Mouse (Mus musculus): ENCODE data around the gene Adprh.
A peak's percentile ranks its signal among the peaks of the same experiment; 100 is the strongest.
"Not testable (repeated sequence)": the region's sequence is repeated elsewhere in the genome, so short reads cannot be mapped to it uniquely, and the experiment has no call there.

Adprh gene

DNA sequence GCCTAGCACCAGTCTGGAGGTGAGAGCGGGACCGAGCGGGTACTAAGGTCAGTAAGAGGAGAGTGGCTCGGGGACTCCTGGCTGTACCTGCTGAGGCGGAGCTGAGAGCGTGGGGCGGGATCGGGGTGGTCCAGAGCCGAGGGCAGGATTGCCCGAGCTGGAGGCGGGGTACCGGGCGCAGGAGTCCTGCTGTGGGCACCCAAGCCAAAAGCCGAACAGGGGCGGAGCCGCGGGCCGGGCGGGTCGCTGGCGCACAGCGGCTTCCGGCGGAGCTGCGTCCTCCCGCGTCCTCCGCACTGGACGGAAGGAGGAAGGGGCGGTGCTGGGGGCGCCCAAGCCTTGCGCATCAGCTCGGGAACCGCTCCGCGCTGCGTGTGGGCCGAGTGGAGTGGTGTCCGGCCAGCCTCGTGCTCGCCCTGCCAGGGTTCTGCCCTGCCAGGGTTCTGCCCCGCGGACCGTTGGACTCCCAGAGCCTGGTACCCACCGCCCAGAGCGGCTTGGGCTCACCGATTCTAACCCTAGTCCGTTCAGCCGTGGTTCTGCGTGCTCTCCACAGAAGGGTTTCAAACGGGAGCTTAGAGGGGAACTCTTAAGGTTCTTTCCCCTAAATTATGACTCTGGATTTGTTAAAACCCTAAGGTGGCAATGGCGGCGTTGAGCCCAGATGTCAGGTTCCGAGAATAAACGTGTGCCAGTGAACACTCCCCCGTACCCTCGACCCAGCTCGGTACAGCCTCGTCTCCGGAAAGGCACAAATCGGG, at the start of gene Adprh:
Gene Adprh (minus strand): TSS at position 262 of the 761 bp plus-strand sequence.
- DNase-seq (ENCODE audit: low spot score), result peak; percentile 95

DNA sequence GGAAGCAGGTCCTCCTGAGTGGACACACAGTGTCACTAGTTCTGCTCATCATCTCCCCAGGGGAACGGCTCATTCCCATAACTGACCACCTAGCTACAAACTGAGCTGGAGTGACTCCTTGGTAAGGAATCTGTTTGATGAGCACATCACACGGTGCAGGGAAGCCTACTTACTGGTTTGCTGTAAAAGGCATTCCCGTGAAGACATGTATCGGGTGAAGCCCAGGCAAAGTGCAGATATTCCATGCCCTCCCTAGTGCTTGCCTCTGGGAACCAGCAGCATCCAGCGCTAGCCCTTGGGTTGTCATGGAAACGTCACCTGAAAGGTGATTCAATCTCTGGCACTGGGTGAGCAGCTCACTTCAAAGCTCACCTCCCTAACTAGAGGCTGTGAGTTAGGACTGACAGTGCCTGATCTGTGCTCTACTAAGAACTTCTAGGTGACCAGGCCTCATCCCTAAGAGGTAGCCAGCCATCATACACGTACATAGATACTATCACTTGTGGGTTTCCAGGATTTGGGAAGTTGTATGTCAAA, 44.2 kb upstream of the Adprh start:
- no peak for DNase-seq (ENCODE audit: low spot score)

- no peak for DNase-seq (ENCODE audit: low spot score)
Measured at GRCm38 (mm10) chr16:38493890-38494289, 41.4 kb upstream of the Adprh start.

- DNase-seq (ENCODE audit: low spot score), result no peak
Measured at GRCm38 (mm10) chr16:38492551-38492950, 40.0 kb upstream of the Adprh start.

DNA sequence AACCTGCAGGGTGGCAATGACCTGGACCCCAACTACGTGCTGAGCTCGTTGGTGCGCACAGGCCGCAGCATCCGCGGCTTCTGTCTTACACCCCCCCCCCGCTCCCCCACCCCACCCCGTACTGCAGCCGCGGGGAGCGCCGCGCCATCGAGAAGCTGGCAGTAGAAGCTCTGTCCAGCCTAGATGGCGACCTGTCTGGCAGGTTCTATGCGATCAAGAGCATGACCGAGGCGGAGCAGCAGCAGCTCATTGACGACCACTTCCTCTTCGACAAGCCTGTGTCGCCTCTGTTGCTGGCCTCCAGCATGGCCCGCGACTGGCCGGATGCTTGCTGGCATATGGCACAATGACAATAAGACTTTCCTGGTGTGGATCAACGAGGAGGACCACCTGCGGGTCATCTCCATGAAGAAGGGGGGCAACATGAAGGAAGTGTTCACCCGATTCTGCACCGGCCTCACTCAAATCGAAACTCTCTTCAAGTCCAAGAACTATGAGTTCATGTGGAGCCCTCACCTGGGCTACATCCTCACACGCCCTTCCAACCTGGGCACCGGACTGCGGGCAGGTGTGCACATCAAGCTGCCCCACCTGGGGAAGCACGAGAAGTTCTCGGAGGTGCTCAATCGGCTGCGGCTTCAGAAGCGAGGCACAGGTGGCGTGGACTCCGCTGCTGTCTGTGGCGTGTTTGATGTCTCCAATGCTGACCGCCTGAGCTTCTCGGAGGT, 31.2 kb upstream of the Adprh start:
- peak; percentile 27 for DNase-seq (ENCODE audit: low spot score)

DNA sequence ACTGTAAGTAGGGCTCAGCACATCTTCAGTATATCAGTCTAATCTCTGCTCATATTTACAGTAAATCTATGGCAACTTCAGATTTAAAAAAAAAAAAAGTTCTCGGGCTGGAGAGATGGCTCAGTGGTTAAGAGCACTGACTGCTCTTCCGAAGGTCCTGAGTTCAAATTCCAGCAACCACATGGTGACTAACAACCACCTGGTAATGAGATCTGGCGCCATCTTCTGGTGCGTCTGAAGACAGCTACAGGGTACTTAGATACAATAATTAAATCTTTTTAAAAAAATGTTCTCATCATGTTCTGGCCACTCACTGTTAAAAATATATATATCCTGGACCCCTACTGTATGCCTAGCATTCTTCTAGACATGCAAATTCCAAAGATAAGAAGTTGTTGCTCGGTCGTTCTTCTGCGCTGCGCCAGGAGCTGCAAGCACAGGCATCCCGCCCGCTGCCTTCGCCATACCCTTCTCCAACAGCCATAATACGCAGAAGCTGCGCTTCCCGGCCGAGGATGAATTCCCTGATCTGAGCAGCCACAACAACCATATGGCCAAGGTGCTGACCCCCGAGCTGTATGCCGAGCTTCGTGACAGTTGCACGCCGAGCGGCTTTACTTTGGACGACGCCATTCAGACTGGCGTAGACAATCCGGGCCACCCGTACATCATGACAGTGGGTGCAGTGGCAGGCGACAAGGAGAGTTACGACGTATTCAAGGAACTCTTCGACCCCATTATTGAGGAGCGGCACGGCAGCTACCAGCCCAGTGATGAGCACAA, 30.5 kb upstream of the Adprh start:
- peak; percentile 51 for DNase-seq (ENCODE audit: low spot score)

DNA sequence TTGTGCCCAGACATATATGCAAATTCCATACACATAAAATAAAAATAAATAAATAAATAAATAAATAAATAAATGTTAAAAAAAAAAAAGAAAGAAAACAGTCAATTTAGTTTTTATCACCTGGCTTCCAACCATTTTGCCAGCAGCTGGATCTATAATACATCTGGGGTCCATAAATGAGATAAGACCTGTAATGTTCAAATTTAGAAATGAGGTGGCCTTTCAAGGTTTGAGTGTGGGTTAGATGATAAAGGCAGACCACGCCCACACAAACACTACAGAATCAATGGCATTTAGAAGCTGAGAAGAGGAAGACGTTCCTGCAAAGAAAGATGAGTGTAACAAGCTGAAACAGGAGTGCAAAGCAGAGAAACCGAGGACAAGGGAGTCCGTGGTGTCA, 28.8 kb upstream of the Adprh start:
- no peak for DNase-seq (ENCODE audit: low spot score)

DNA sequence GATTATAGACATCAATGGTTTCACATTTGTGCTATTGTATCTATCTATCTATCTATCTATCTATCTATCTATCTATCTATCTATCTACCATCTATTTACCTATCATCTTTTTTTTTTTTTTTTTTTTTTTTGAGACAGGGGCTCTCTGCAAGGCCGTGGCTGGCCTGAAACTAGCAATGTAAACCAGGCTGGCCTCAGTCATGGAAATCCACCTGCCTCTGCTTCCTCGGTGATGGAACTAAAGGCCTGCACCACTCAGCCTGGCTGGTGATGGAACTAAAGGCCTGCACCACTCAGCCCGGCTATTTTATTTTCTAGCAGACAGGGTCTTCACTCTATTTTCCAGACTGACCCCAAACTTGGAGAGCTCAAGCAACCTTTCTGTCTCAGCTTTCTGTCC, 25.8 kb upstream of the Adprh start:
- DNase-seq (ENCODE audit: low spot score), result no peak

DNA sequence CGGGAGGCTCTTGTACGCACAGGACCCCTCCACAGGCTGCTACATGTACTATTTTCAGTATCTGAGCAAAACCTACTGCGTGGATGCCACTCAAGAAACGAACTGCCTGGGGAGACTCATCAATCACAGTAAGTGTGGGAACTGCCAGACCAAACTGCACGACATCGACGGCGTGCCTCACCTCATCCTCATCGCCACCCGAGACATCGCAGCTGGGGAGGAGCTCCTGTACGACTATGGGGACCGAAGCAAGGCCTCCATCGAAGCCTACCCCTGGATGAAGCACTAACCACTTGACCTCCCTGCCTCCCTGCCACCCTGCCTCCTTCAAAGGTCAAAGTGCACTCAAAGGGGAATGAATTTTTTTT, 24.7 kb upstream of the Adprh start:
- DNase-seq (ENCODE audit: low spot score), result not testable (repeated sequence)

- DNase-seq (ENCODE audit: low spot score), result peak; percentile 16
Measured at GRCm38 (mm10) chr16:38476312-38477240, 24.1 kb upstream of the Adprh start.

DNA sequence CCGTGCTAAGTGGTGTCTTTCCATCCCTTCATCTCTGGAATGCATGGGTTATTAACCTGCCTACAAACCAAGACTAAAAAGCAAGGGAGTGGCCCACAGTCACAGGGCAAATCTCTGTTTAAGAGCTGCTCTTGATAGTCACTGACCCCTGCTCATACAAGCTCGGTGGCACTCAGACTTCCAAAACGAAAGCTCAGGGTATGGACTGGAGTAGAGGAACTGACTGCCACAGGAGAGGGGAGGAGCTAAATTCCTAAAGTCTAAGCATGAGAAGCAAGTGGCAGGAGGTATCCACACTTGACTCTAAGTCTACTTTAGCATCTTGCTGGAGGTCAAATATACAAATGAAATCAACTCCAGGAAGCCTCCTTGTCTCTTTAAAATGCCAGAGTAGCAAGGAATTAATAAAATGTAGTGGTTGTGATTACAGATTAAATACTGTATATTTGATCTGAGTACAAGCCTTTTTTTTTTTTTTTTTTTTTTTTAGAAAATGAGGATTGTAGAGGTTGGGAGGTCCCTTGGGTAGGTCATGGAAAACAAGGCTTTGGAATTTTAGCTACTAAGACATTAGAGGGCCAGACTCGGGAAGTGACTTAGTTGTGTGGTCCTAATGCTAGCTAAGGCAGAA, 23.3 kb upstream of the Adprh start:
- DNase-seq (ENCODE audit: low spot score), result no peak

- DNase-seq (ENCODE audit: low spot score), result no peak
Measured at GRCm38 (mm10) chr16:38474677-38475286, 22.3 kb upstream of the Adprh start.

DNA sequence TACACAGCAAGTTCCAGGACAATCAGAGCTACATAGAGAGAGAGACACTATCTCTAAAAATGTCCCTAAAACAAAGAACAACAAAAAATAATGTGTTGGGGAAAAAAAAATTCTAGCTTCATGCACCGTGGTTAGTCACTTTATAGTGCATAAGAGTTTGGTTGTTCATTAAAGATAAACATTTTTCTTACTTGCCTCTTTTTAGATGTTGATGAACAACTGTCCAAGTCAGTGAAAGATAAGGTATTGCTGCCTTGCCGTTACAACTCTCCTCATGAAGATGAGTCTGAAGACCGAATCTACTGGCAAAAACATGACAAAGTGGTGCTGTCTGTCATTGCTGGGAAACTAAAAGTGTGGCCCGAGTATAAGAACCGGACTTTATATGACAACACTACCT, 21.2 kb upstream of the Adprh start:
- DNase-seq (ENCODE audit: low spot score), result no peak

GRCm38 (mm10) chr16:38472507-38472873, 20.0 kb upstream of the Adprh start:
- DNase-seq (ENCODE audit: low spot score), result no peak

DNA sequence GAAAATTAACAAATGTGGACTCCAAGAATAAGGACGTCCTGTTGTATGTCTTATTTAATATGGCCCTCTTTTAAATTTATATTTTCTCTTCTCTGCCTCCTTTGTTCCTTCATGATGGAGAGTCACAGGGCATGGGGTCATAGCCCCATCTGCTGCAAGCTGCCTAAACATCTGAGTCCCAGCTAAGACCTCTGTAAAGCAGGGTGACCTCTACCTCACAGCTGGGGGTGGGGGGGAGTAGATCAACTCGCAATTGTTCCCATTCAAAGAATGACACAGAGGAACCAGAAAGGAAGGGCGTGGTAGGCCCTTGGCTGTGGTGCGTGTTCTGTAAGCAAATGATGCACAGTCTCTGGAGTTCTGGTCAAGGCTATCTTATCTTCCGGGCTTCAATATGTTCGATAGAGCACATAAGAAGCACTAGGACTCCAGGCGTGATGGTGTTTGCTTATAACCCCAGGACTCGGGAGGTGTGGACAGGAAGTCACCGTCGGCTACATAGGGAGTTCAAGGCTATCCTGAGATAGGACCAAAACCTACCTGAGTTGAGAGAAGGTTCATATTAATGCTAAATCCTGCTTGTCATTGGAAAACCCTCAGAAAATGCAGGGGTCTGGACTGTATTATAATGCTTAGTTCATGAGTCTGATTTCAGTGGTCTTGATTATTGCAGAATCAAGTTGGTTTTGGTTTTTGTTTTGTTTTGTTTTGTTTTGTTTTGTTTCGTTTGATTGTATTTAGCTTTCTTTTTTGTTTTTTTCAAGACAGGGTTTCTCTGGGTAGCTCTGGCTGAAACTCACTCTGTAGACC, 19.4 kb upstream of the Adprh start:
- no peak for DNase-seq (ENCODE audit: low spot score)

DNA sequence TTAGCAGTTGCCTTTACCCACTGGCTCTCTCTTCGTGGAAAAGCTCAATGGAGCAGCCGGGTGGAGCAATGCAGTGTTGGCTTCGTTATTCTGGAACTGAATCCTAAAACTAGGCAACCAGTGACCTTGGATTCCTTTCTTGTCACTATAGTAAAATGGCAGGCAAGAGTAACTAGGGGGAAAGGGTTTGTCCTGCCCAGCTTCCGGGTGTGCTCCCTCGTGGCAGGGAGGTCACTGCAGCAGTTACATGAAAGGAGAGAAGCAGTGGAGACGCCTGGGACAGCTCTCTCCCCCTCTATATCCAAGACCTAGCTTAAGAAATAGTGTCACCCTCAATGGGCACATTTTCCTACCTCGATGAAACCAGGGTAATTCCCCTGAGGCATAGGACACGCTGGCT, 16.9 kb upstream of the Adprh start:
- DNase-seq (ENCODE audit: low spot score), result no peak

DNA sequence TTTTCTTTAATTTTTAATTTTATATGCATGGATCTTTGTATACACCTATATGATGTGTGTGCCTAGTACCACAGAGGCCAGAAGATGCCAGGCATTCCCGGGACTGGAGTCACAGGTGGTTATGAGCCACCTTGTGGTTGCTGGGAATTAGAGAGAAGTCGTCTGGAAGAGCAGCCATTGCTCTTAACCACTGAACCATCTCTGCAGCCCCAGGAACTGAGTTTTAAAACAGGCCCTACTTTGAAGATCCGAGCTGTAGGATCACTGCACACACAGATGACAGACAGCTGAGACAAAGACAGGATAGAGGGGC, 16.2 kb upstream of the Adprh start:
- DNase-seq (ENCODE audit: low spot score), result no peak

DNA sequence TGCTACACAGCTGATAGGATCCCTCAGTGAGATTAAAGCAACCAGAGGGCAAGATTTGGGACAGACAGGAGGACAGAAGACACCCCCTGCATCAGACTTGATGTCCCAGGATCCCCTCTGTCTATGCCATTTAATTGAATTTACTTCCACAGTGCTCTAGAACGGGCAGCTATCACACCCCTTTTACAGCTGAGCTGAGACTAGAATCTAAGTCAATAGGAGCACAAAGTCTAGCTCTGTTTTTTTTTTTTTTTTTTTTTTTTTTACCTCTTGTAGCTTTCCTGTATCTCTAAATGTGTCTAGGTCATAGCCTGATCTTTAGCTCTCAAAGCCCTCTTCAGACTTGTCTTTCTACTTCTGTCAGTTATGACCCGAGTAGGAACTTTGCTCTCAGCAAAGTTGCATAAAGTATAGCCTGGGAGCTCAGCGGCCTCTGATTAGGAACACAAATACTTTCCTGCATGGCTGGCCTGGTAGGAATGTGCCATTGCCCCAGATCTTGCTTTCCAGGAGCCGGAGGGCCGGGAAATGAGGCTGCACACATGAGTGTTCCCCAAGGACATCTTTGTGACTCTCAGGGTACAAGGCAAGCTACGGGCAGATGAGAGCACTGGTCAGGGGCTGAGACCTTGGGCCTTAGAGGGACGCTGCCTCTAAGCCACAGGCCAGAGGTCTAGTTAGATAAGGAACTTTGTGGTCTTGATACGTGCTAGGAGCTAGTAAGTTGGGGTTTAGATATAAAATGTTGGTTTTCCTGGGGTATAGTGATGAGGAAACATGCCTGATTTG, 15.6 kb upstream of the Adprh start:
- no peak for DNase-seq (ENCODE audit: low spot score)
